Mouse (Mus musculus) limb, embryonic 10.5 days (tissue): ENCODE measurements around the gene Acyp2. TPM values are rescaled to one million over a fixed set of nuclear protein-coding genes. Genes with fewer than 3 reads are reported as not detected.

Experiments used
- DNase-seq: peaks from one replicate; pipeline ENCODE4 v3.0.0-alpha.2; 2017; ENCODE audit warnings: low spot score
- H3K27ac ChIP-seq: fragments of 300-500 bp; sonication (generic); 2 replicates; pipeline ENCODE4 v1.5.1; 2016; ENCODE audit warnings: mild to moderate bottlenecking
- H3K27me3 ChIP-seq: fragments of 300-500 bp; sonication (generic); 2 replicates; pipeline ENCODE4 v1.6.1; 2016; ENCODE audit warnings: low read depth, mild to moderate bottlenecking; ENCODE audit not compliant: poor library complexity, severe bottlenecking
- H3K36me3 ChIP-seq: fragments of 300-500 bp; sonication (generic); 2 replicates; pipeline ENCODE4 v1.6.1; 2016; ENCODE audit warnings: mild to moderate bottlenecking, moderate library complexity
- H3K4me1 ChIP-seq: fragments of 300-500 bp; sonication (generic); 2 replicates; pipeline ENCODE4 v1.6.1; 2016
- H3K4me3 ChIP-seq: fragments of 300-500 bp; sonication (generic); 2 replicates; pipeline ENCODE4 v1.5.1; 2016; ENCODE audit warnings: mild to moderate bottlenecking, moderate library complexity
- H3K9me3 ChIP-seq: fragments of 300-500 bp; sonication (generic); replicated peaks from 2 replicates; pipeline ENCODE4 v1.6.1; 2016; ENCODE audit warnings: mild to moderate bottlenecking
- WGBS: fragments of 180-500 bp; shearing (Covaris S2); methylation state at CpG from one replicate; pipeline ENCODE4 v1.1.7; 2016; 5-methylcytosine and 5-hydroxymethylcytosine counted together
- polyA plus RNA-seq: library from polyadenylated mRNA; unstranded; fragments of >200 nt; fragmentation: Nextera tagmentation; extraction: Ambion mirVana; gene quantifications from 2 replicates; pipeline ENCODE4 v1.2.1, GENCODE M21; 2016

The Acyp2 gene
- polyA plus RNA-seq, 1 experiment from 2014 or later, result 3.6 TPM

GRCm38 (mm10) chr11:30618235-30618634 is 31.2 kb downstream of the Acyp2 start:
- Histone ChIP-seq H3K4me1 (0 out of 2 replicates have a peak, but pooled peaks cover 5% of the 10 kb centered on the region), H3K36me3 (no peaks in the 10 kb centered on the region), H3K9me3 (no peaks in the 10 kb centered on the region), H3K27ac (no peak overlapping the region), H3K27me3 (no peaks in the 10 kb centered on the region), H3K4me3 (no peak overlapping the region)
- no peak for DNase-seq
- 74% methylated on average over 4 of the region's 4 CpGs for WGBS

GRCm38 (mm10) chr11:30617571-30618097 is 31.8 kb downstream of the Acyp2 start:
- Histone ChIP-seq H3K27ac (no peak overlapping the region), H3K4me1 (0 out of 2 replicates have a peak, but pooled peaks cover 5% of the 10 kb centered on the region), H3K4me3 (no peak overlapping the region), H3K36me3 (no peaks in the 10 kb centered on the region), H3K27me3 (no peaks in the 10 kb centered on the region), H3K9me3 (no peaks in the 10 kb centered on the region)
- WGBS, result 35% methylated on average over 2 of the region's 2 CpGs
- DNase-seq, result no peak

- no peaks in the 10 kb centered on the region for H3K36me3 ChIP-seq
- H3K27me3 ChIP-seq, result no peaks in the 10 kb centered on the region
- no peak overlapping the region for H3K4me3 ChIP-seq
- no peak overlapping the region for H3K27ac ChIP-seq
- no peak for DNase-seq
- H3K9me3 ChIP-seq, result no peaks in the 10 kb centered on the region
- 83% methylated on average over 1 of the region's 1 CpGs for WGBS
- 0 out of 2 replicates have a peak, but pooled peaks cover 5% of the 10 kb centered on the region for H3K4me1 ChIP-seq
These were observed 33.4 kb downstream of the Acyp2 start for GRCm38 (mm10) chr11:30615977-30616376.

- no peak overlapping the region for H3K4me3 ChIP-seq
- no peak overlapping the region for H3K27ac ChIP-seq
- H3K27me3 ChIP-seq, result no peaks in the 10 kb centered on the region
- WGBS, result 78% methylated on average over 1 of the region's 1 CpGs
- no peaks in the 10 kb centered on the region for H3K9me3 ChIP-seq
- DNase-seq, result no peak
- 0 out of 2 replicates have a peak, but pooled peaks cover 5% of the 10 kb centered on the region for H3K4me1 ChIP-seq
- H3K36me3 ChIP-seq, result no peaks in the 10 kb centered on the region
These were observed 35.4 kb downstream of the Acyp2 start for GRCm38 (mm10) chr11:30613916-30614546.

DNA sequence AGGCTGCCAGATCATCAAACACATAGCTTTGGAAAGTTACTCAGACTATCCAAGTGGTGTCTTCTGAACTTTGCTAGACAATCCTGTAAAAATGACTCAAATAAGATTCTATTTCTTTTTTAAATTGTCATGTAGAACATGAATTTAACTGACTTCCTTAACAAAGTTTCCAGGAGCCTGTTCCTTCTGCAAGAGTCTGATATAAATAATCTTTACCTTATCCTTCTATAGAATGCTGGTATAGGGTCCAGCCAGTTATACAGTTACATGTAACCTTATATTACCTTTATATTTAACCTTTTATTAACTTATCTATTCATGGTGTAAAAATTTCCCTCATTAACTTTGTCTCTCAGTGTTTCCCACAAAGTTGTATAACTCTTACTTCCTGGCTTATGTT is 36.7 kb downstream of the Acyp2 start:
- no peaks in the 10 kb centered on the region for H3K27me3 ChIP-seq
- DNase-seq, result no peak
- H3K27ac ChIP-seq, result no peak overlapping the region
- H3K4me3 ChIP-seq, result no peak overlapping the region
- no peaks in the 10 kb centered on the region for H3K9me3 ChIP-seq
- no peaks in the 10 kb centered on the region for H3K36me3 ChIP-seq
- H3K4me1 ChIP-seq, result 0 out of 2 replicates have a peak, but pooled peaks cover 4% of the 10 kb centered on the region

GRCm38 (mm10) chr11:30609247-30609646 is 40.1 kb downstream of the Acyp2 start:
- Histone ChIP-seq H3K9me3 (no peaks in the 10 kb centered on the region), H3K4me3 (no peak overlapping the region), H3K4me1 (no peaks in the 10 kb centered on the region), H3K27ac (no peak overlapping the region), H3K36me3 (no peaks in the 10 kb centered on the region), H3K27me3 (no peaks in the 10 kb centered on the region)
- no peak for DNase-seq
- WGBS, result 97% methylated on average over 1 of the region's 1 CpGs

- Histone ChIP-seq H3K4me3 (no peak overlapping the region), H3K36me3 (no peaks in the 10 kb centered on the region), H3K27ac (no peak overlapping the region), H3K9me3 (no peaks in the 10 kb centered on the region), H3K4me1 (no peaks in the 10 kb centered on the region), H3K27me3 (no peaks in the 10 kb centered on the region)
- WGBS, result 80% methylated on average over 3 of the region's 3 CpGs
- DNase-seq, result no peak
These were observed 41.5 kb downstream of the Acyp2 start for GRCm38 (mm10) chr11:30607587-30608518.

GRCm38 (mm10) chr11:30597259-30597658 is 52.1 kb downstream of the Acyp2 start:
- DNase-seq, result no peak
- no peak overlapping the region for H3K4me3 ChIP-seq
- no peaks in the 10 kb centered on the region for H3K9me3 ChIP-seq
- no peaks in the 10 kb centered on the region for H3K4me1 ChIP-seq
- H3K27me3 ChIP-seq, result no peaks in the 10 kb centered on the region
- H3K27ac ChIP-seq, result no peak overlapping the region
- 84% methylated on average over 3 of the region's 3 CpGs for WGBS
- H3K36me3 ChIP-seq, result no peaks in the 10 kb centered on the region

DNA sequence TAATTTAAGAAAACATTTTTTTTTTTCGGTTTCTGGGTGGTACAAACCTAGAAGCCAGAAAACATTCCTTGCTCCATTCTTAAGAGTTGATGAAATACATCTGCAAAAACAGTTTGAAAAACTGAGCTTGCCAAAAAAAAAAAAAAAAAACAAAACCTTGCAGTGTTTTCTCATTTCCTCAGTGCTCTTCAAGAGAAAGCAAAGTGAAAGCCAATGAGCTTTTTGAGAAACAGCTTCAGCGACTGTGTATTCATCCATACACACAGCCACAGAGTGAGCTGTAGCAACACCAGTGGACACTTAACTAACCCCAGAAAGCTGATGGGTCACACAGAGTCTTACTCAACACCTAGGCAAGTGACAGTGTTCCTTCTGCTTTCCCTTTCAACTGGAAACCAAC is 69.4 kb downstream of the Acyp2 start:
- 96% methylated on average over 2 of the region's 2 CpGs for WGBS
- DNase-seq, result no peak

DNA sequence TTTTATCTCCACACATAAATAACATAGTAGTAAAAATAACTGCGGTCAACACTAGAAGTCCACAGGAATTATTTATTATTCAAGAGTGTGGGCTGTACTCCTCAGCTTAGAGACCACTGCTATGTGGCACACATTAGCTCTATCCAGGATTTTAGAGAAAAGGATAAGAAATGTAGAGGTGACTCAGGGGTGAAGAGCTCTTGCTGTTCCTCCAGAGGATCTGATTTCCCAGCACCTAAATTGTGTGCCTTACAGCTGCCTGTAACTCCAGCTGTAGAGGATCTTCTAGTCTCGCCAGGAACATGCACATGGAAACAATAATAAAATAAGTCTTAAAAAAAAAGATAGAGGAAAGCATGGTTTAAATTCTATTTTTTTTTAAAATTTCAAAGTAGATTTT is 70.5 kb downstream of the Acyp2 start:
- H3K27me3 ChIP-seq, result no peaks in the 10 kb centered on the region
- no peak overlapping the region for H3K4me3 ChIP-seq
- WGBS, result 80% methylated on average over 2 of the region's 2 CpGs
- no peak for DNase-seq
- no peaks in the 10 kb centered on the region for H3K4me1 ChIP-seq
- no peaks in the 10 kb centered on the region for H3K9me3 ChIP-seq
- no peak overlapping the region for H3K27ac ChIP-seq
- H3K36me3 ChIP-seq, result no peaks in the 10 kb centered on the region

More for the DNA sequence above, 69.4 kb downstream of the Acyp2 start:
- no peak overlapping the region for H3K27ac ChIP-seq
- no peaks in the 10 kb centered on the region for H3K9me3 ChIP-seq
- H3K4me3 ChIP-seq, result no peak overlapping the region
- H3K27me3 ChIP-seq, result no peaks in the 10 kb centered on the region
- no peaks in the 10 kb centered on the region for H3K36me3 ChIP-seq
- H3K4me1 ChIP-seq, result no peaks in the 10 kb centered on the region

DNA sequence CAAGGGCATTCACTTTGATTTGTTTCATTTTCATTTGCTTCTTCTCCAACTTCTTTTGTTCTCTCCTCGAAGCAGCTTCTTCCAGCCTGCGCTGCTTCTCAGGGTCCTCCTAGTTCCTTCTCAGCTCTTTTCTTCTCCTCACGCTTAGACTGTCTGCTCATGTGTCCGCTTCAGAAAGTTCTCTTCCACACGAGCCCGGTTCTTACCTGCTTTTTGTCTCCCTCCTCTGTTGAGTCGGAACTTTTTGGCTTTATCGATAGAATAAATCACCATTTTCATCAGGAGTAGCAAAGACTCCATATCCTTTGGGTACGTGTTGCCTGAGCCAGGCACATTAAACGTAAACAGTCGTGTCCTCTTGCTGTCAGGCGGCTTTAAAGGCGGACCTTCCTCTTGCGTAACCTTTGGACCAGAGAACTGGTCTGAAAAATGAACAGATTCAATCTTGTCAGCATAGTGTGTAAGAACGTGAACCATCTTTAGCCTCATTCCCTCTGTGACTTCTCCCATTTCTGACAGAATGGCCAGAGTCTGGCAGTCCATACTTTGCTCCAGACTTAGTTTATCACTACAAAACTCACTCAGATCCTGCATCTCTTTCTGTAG is 76.5 kb downstream of the Acyp2 start:
- Histone ChIP-seq H3K27ac (no peak overlapping the region), H3K36me3 (no peaks in the 10 kb centered on the region), H3K4me3 (no peak overlapping the region), H3K27me3 (no peaks in the 10 kb centered on the region), H3K9me3 (no peaks in the 10 kb centered on the region), H3K4me1 (no peaks in the 10 kb centered on the region)
- DNase-seq, result no peak
- 92% methylated on average over 15 of the region's 15 CpGs for WGBS

- no peaks in the 10 kb centered on the region for H3K36me3 ChIP-seq
- 93% methylated on average over 3 of the region's 3 CpGs for WGBS
- H3K4me3 ChIP-seq, result no peak overlapping the region
- H3K9me3 ChIP-seq, result no peaks in the 10 kb centered on the region
- no peak for DNase-seq
- H3K4me1 ChIP-seq, result no peaks in the 10 kb centered on the region
- no peak overlapping the region for H3K27ac ChIP-seq
- H3K27me3 ChIP-seq, result no peaks in the 10 kb centered on the region
These were observed 78.8 kb downstream of the Acyp2 start for GRCm38 (mm10) chr11:30570568-30570967.

DNA sequence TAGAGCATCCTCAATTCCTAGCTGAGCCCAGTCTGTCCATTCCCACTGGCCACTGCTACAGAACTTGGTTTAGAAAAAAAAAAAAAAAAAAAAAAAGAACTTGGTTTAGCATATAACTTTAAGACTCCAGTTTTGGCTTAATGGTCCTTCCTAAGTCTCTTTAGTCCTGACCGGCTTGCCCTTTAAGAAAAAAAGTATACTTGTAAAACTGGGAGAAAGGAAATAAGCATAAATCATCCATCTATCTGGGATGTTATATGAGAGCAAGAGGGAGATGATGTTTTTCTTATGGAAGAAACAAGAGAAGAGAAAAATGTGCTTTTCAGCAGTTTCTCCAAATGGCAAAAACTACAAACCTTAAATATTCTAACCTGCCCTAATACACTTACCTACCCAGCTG is 89.2 kb downstream of the Acyp2 start:
- no peaks in the 10 kb centered on the region for H3K27me3 ChIP-seq
- no peaks in the 10 kb centered on the region for H3K36me3 ChIP-seq
- H3K4me3 ChIP-seq, result no peak overlapping the region
- DNase-seq, result no peak
- H3K4me1 ChIP-seq, result no peaks in the 10 kb centered on the region
- H3K27ac ChIP-seq, result no peak overlapping the region
- WGBS, result 88% methylated on average over 1 of the region's 1 CpGs
- H3K9me3 ChIP-seq, result no peaks in the 10 kb centered on the region
